Mouse (Mus musculus) hindbrain, embryonic 11.5 days (tissue): ENCODE results near the gene Slc12a5. TPM values are rescaled to one million over a fixed set of nuclear protein-coding genes. Genes with fewer than 3 reads are reported as not detected.

Experiments
- ATAC-seq: fragments of 200-750 bp; cut with Nextera tagmentation; 2 replicates; pipeline ENCODE4 v1.8.0; 2017; ENCODE audit warnings: mild to moderate bottlenecking, moderate TSS enrichment, moderate library complexity; ENCODE audit not compliant: low FRiP score
- DNase-seq: peaks from one replicate; pipeline ENCODE4 v3.0.0-alpha.2; 2015; ENCODE audit warnings: low spot score
- H3K27ac ChIP-seq: fragments of 300-500 bp; sonication (generic); 2 replicates; pipeline ENCODE4 v1.5.1; 2014; ENCODE audit warnings: mild to moderate bottlenecking, low read depth, low read length
- H3K27me3 ChIP-seq: fragments of 300-500 bp; sonication (generic); 2 replicates; pipeline ENCODE4 v1.6.1; 2014; ENCODE audit warnings: mild to moderate bottlenecking, low read length, moderate library complexity, mixed read lengths; ENCODE audit not compliant: control insufficient read depth, insufficient read depth
- H3K36me3 ChIP-seq: fragments of 300-500 bp; sonication (generic); 2 replicates; pipeline ENCODE4 v1.6.1; 2014; ENCODE audit warnings: mild to moderate bottlenecking, low read length, moderate library complexity, mixed read lengths; ENCODE audit not compliant: control insufficient read depth, insufficient read depth
- H3K4me1 ChIP-seq: fragments of 300-500 bp; sonication (generic); replicated peaks from 2 replicates; pipeline ENCODE4 v1.6.1; 2014; ENCODE audit warnings: low read length, mixed read lengths; ENCODE audit not compliant: control insufficient read depth, insufficient read depth
- H3K4me2 ChIP-seq: fragments of 300-500 bp; sonication (generic); replicated peaks from 2 replicates; pipeline ENCODE4 v1.6.1; 2014; ENCODE audit warnings: mild to moderate bottlenecking, low read depth, low read length
- H3K4me3 ChIP-seq: fragments of 300-500 bp; sonication (generic); 2 replicates; pipeline ENCODE4 v1.5.1; 2014; ENCODE audit warnings: low read depth, low read length
- H3K9ac ChIP-seq: fragments of 300-500 bp; sonication (generic); 2 replicates; pipeline ENCODE4 v1.6.1; 2014; ENCODE audit warnings: low read depth, low read length
- H3K9me3 ChIP-seq: fragments of 300-500 bp; sonication (generic); 2 replicates; pipeline ENCODE4 v1.6.1; 2016; ENCODE audit warnings: low read length; ENCODE audit not compliant: control insufficient read depth
- WGBS: fragments of 180-500 bp; shearing (Covaris S2); extraction: QIAGEN DNeasy Blood & Tissue Kit; methylation state at CpG from one replicate; pipeline ENCODE4 v1.1.7; 2014; 5-methylcytosine and 5-hydroxymethylcytosine counted together
- polyA plus RNA-seq: library from polyadenylated mRNA; unstranded; fragments of >200 nt; fragmentation: Nextera tagmentation; extraction: Ambion mirVana; gene quantifications from 2 replicates; pipeline ENCODE4 v1.2.1, GENCODE M21; 2014

The Slc12a5 gene
- polyA plus RNA-seq, 1 experiment from 2014 or later: 7.4 TPM

GRCm38 (mm10) chr2:164995976-164996375, 35.4 kb downstream of the Slc12a5 start:
- ATAC-seq (no peak), DNase-seq (no peak)
- 74% methylated on average over 10 of the region's 11 CpGs for WGBS
- Histone ChIP-seq H3K27ac (no peak overlapping the region), H3K4me1 (peaks cover 9% of the 10 kb centered on the region; the same call in 1 of the 2 replicates), H3K4me2 (no peak overlapping the region), H3K9me3 (no peaks in the 10 kb centered on the region), H3K9ac (no peak overlapping the region), H3K36me3 (peaks cover 3% of the 10 kb centered on the region; the same call in 1 of the 2 replicates), H3K4me3 (no peak overlapping the region), H3K27me3 (peaks cover 25% of the 10 kb centered on the region)

- Histone ChIP-seq H3K27me3 (peaks cover 25% of the 10 kb centered on the region), H3K9me3 (no peaks in the 10 kb centered on the region), H3K36me3 (peaks cover 11% of the 10 kb centered on the region; the same call in 1 of the 2 replicates), H3K9ac (peak overlapping the region; percentile 45), H3K4me3 (peak overlapping the region; percentile 23), H3K4me2 (peak overlapping the region; percentile 38), H3K27ac (no peak overlapping the region), H3K4me1 (peaks cover 9% of the 10 kb centered on the region; the same call in 1 of the 2 replicates)
- ATAC-seq: no peak
- DNase-seq: peak; percentile 41
- 10% methylated on average over 48 of the region's 49 CpGs for WGBS
These were observed 36.5 kb downstream of the Slc12a5 start for GRCm38 (mm10) chr2:164996848-164997720.

- WGBS: 3% methylated on average over 48 of the region's 52 CpGs
- DNase-seq: peak; percentile 45
- Histone ChIP-seq H3K4me2 (peak overlapping the region; percentile 38), H3K9me3 (no peaks in the 10 kb centered on the region), H3K4me1 (peaks cover 9% of the 10 kb centered on the region; the same call in 1 of the 2 replicates), H3K27me3 (peaks cover 25% of the 10 kb centered on the region), H3K36me3 (peaks cover 18% of the 10 kb centered on the region), H3K9ac (peak overlapping the region; percentile 45), H3K4me3 (peak overlapping the region; percentile 23), H3K27ac (no peak overlapping the region)
- ATAC-seq: no peak; the same call in 1 of the 2 replicates
These were observed 37.3 kb downstream of the Slc12a5 start for GRCm38 (mm10) chr2:164997721-164998428.

- peaks cover 18% of the 10 kb centered on the region for H3K27me3 ChIP-seq
- WGBS: 84% methylated on average over 13 of the region's 13 CpGs
- DNase-seq (no peak), ATAC-seq (no peak)
- H3K4me1 ChIP-seq: peaks cover 9% of the 10 kb centered on the region; the same call in 1 of the 2 replicates
- H3K9me3 ChIP-seq: no peaks in the 10 kb centered on the region
- H3K4me2 ChIP-seq: no peak overlapping the region
- H3K36me3 ChIP-seq: peaks cover 36% of the 10 kb centered on the region
- H3K9ac ChIP-seq: no peak overlapping the region
- H3K4me3 ChIP-seq: no peak overlapping the region
- no peak overlapping the region for H3K27ac ChIP-seq
These were observed 41.4 kb downstream of the Slc12a5 start for GRCm38 (mm10) chr2:165001958-165002357.

- H3K27me3 ChIP-seq: peaks cover 10% of the 10 kb centered on the region
- H3K4me3 ChIP-seq: no peak overlapping the region
- no peak for ATAC-seq
- H3K4me1 ChIP-seq: no peaks in the 10 kb centered on the region
- WGBS: 78% methylated on average over 3 of the region's 3 CpGs
- H3K36me3 ChIP-seq: peaks cover 44% of the 10 kb centered on the region
- H3K4me2 ChIP-seq: no peak overlapping the region
- no peak for DNase-seq
- no peaks in the 10 kb centered on the region for H3K9me3 ChIP-seq
- H3K27ac ChIP-seq: no peak overlapping the region
- no peak overlapping the region for H3K9ac ChIP-seq
These were observed 42.5 kb downstream of the Slc12a5 start for GRCm38 (mm10) chr2:165003108-165003507.

GRCm38 (mm10) chr2:165004237-165004636, 43.6 kb downstream of the Slc12a5 start:
- no peaks in the 10 kb centered on the region for H3K27me3 ChIP-seq
- H3K9ac ChIP-seq: no peak overlapping the region
- peaks cover 50% of the 10 kb centered on the region for H3K36me3 ChIP-seq
- H3K27ac ChIP-seq: no peak overlapping the region
- 89% methylated on average over 10 of the region's 10 CpGs for WGBS
- H3K4me3 ChIP-seq: no peak overlapping the region
- H3K4me2 ChIP-seq: no peak overlapping the region
- DNase-seq (no peak), ATAC-seq (no peak)
- H3K4me1 ChIP-seq: no peaks in the 10 kb centered on the region
- no peaks in the 10 kb centered on the region for H3K9me3 ChIP-seq

- DNase-seq: no peak
- no peaks in the 10 kb centered on the region for H3K27me3 ChIP-seq
- no peak overlapping the region for H3K27ac ChIP-seq
- H3K9ac ChIP-seq: no peak overlapping the region
- no peak overlapping the region for H3K4me2 ChIP-seq
- 95% methylated on average over 4 of the region's 4 CpGs for WGBS
- H3K4me1 ChIP-seq: no peaks in the 10 kb centered on the region
- ATAC-seq: no peak
- H3K36me3 ChIP-seq: peaks cover 47% of the 10 kb centered on the region
- no peaks in the 10 kb centered on the region for H3K9me3 ChIP-seq
- H3K4me3 ChIP-seq: no peak overlapping the region
These were observed 46.2 kb downstream of the Slc12a5 start for GRCm38 (mm10) chr2:165006813-165007212.

- Histone ChIP-seq H3K9me3 (no peaks in the 10 kb centered on the region), H3K36me3 (peaks cover 37% of the 10 kb centered on the region; the same call in 1 of the 2 replicates), H3K9ac (no peak overlapping the region), H3K4me3 (no peak overlapping the region), H3K27me3 (no peaks in the 10 kb centered on the region), H3K4me2 (no peak overlapping the region), H3K27ac (no peak overlapping the region), H3K4me1 (no peaks in the 10 kb centered on the region)
- ATAC-seq (no peak), DNase-seq (no peak)
- 96% methylated on average over 1 of the region's 1 CpGs for WGBS
These were observed 47.4 kb downstream of the Slc12a5 start for GRCm38 (mm10) chr2:165007986-165008385.
